Mouse (Mus musculus): Measurements from ENCODE around the gene Spata18. TPM values are rescaled to one million over a fixed set of nuclear protein-coding genes. Genes with fewer than 3 reads are reported as not detected.

The Spata18 gene
- polyA plus RNA-seq, 1 experiment from 2014 or later: 0.18 TPM

- Histone ChIP-seq H3K4me3 (replicated peaks) (no peak overlapping the region), H3K4me1 (no peaks in the 10 kb centered on the region), H3K27me3 (no peaks in the 10 kb centered on the region), H3K27ac (no peak overlapping the region), H3K4me2 (no peak overlapping the region), H3K9ac (no peak overlapping the region), H3K36me3 (peaks cover 20% of the 10 kb centered on the region), H3K9me3 (replicated peaks) (0 out of 2 replicates have a peak, but pooled peaks cover 3% of the 10 kb centered on the region)
- 79% methylated on average over 10 of the region's 10 CpGs for WGBS
- no peak for ATAC-seq (replicated peaks; ENCODE audit: low FRiP score)
Measured at GRCm38 (mm10) chr5:73631001-73631558, 20.1 kb upstream of the Spata18 start.

GRCm38 (mm10) chr5:73632291-73632690, 18.9 kb upstream of the Spata18 start, which contains the start of gene Lrrc66:
TSS of gene Lrrc66 (minus strand) at chr5:73632526.
- Histone ChIP-seq H3K4me3 (replicated peaks) (no peak within 1 kb of the TSS), H3K9ac (no peak within 1 kb of the TSS), H3K9me3 (replicated peaks) (0 out of 2 replicates have a peak, but pooled peaks cover 3% of the 10 kb centered on the region), H3K4me1 (no peaks in the 10 kb centered on the region), H3K27ac (no peak within 1 kb of the TSS), H3K27me3 (no peaks in the 10 kb centered on the region), H3K4me2 (no peak within 1 kb of the TSS), H3K36me3 (peaks cover 20% of the 10 kb centered on the region)
- ATAC-seq (replicated peaks; ENCODE audit: low FRiP score): no peak
- WGBS: 76% methylated on average over 8 of the region's 8 CpGs

DNA sequence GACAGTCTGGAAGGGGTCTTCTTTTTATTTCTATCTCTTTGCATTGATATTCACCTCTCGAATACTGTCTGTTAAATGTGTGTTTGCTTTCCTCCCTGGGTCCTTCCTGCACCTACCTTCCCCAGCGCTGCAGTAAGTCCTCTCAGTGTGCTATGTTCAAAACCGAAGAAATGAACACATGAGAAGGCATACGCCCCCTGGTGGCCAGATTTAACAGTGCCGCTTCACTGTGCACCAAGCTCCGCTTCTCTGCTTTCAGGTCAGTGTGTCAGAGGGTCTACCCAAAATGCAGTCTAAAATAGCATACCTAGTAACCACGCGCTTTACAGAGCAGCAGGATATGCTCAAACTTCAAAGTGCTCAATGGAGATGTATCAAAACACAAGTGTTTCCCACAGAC, 18.0 kb upstream of the Spata18 start:
- no peak overlapping the region for H3K9ac ChIP-seq
- 64% methylated on average over 8 of the region's 8 CpGs for WGBS
- no peak for ATAC-seq (replicated peaks; ENCODE audit: low FRiP score)
- no peak overlapping the region for H3K4me3 ChIP-seq (replicated peaks)
- H3K36me3 ChIP-seq: peaks cover 20% of the 10 kb centered on the region
- H3K4me2 ChIP-seq: no peak overlapping the region
- H3K9me3 ChIP-seq (replicated peaks): 0 out of 2 replicates have a peak, but pooled peaks cover 3% of the 10 kb centered on the region
- H3K27ac ChIP-seq: no peak overlapping the region
- no peaks in the 10 kb centered on the region for H3K27me3 ChIP-seq
- H3K4me1 ChIP-seq: no peaks in the 10 kb centered on the region

- Histone ChIP-seq H3K4me3 (replicated peaks) (no peak overlapping the region), H3K9ac (no peak overlapping the region), H3K36me3 (peaks cover 40% of the 10 kb centered on the region), H3K27ac (no peak overlapping the region), H3K9me3 (replicated peaks) (0 out of 2 replicates have a peak, but pooled peaks cover 3% of the 10 kb centered on the region), H3K4me2 (no peak overlapping the region), H3K27me3 (no peaks in the 10 kb centered on the region), H3K4me1 (no peaks in the 10 kb centered on the region)
- no peak; the same call in 1 of the 2 replicates for ATAC-seq (replicated peaks; ENCODE audit: low FRiP score)
- WGBS: 47% methylated on average over 8 of the region's 8 CpGs
Measured at GRCm38 (mm10) chr5:73637337-73638107, 13.7 kb upstream of the Spata18 start.

DNA sequence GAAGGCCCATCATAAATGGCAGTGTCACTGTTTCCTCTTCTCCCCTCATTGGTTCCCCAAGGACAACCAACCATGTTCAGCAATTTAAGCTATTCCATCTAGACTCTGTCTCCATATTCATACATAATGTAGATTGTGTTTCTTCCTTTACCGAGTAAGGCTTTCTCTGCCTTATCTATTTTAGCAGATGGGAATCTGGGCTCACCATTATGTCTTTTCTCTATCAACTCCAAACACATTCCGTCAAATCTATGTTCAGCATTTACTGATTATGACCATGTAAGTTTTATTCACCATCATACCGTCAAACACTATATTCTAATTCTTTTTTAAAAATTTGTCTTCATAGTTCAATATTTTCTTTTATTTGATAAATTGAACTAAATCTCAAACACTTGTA, 10.1 kb upstream of the Spata18 start:
- 92% methylated on average over 3 of the region's 3 CpGs for WGBS
- no peaks in the 10 kb centered on the region for H3K4me1 ChIP-seq
- no peaks in the 10 kb centered on the region for H3K9me3 ChIP-seq (replicated peaks)
- no peaks in the 10 kb centered on the region for H3K27me3 ChIP-seq
- H3K9ac ChIP-seq: no peak overlapping the region
- H3K4me3 ChIP-seq (replicated peaks): no peak overlapping the region
- H3K36me3 ChIP-seq: peaks cover 20% of the 10 kb centered on the region
- ATAC-seq (replicated peaks; ENCODE audit: low FRiP score): no peak
- H3K4me2 ChIP-seq: no peak overlapping the region
- no peak overlapping the region for H3K27ac ChIP-seq

DNA sequence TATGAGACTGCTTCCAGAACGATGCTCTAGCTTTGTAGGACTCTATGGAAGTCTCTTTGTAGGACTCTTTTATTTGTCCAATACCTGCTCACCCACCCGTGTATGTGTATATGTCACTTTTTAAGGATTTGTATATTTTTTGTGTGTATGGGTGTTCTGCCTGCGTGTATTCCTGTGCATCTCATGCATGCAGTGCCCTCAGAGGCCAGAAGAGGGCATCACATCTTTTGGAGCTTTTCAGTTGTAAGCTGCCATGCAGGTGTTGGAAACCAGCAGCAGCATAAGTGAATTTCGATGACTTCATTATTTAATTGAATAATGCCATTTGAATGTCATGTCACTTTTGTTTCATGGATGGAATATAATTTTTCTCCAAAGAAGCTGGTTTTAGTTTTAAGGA, 9.1 kb upstream of the Spata18 start:
- H3K36me3 ChIP-seq: peaks cover 20% of the 10 kb centered on the region
- H3K27ac ChIP-seq: no peak overlapping the region
- ATAC-seq (replicated peaks; ENCODE audit: low FRiP score): no peak
- H3K4me3 ChIP-seq (replicated peaks): no peak overlapping the region
- 85% methylated on average over 4 of the region's 4 CpGs for WGBS
- H3K9me3 ChIP-seq (replicated peaks): no peaks in the 10 kb centered on the region
- no peak overlapping the region for H3K9ac ChIP-seq
- 0 out of 2 replicates have a peak, but pooled peaks cover 5% of the 10 kb centered on the region for H3K4me1 ChIP-seq
- H3K27me3 ChIP-seq: no peaks in the 10 kb centered on the region
- H3K4me2 ChIP-seq: no peak overlapping the region

DNA sequence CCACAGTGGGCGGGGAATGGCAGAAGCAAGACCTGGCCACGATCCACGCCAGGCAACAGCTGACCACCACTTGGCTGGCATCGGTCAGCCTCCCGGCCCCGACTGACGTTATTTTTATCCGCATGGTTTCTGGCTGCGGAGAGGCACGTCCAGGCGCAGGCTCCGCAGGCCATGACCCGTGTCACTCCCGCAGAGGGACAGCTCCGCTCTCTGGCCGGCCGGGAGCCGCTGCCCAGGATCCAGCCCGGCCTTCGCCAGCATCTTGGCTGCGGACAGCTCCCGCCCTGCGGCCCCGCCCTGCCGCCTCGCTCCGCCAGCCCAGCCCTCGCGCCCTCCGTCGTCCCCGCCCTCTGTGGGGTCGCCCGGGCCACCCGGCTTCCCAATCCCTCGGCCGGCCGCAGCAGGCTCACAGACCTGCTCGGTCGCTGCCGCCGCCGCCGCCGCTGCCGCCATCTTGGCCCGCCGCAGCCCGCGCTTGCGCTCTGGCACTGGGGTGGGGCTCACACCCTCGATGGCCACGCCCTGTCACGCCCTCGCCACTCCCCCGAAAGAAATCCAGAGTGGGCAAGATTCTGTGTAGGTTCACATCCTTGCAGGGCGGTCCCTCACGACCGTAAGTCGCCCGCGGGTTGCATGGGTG, 3.8 kb upstream of the Spata18 start, which contains the start of gene Sgcb:
Sgcb (minus strand) TSS at position 530 of the 640 bp plus-strand sequence.
- peak within 1 kb of the TSS; percentile 52; the same call in 1 of the 2 replicates for H3K27ac ChIP-seq
- ATAC-seq (replicated peaks; ENCODE audit: low FRiP score): peak; percentile 93
- H3K9me3 ChIP-seq (replicated peaks): no peaks in the 10 kb centered on the region
- H3K36me3 ChIP-seq: no peaks in the 10 kb centered on the region
- peak within 1 kb of the TSS; percentile 84 for H3K4me2 ChIP-seq
- H3K4me1 ChIP-seq: peaks cover 31% of the 10 kb centered on the region
- peak within 1 kb of the TSS; percentile 81 for H3K4me3 ChIP-seq (replicated peaks)
- H3K9ac ChIP-seq: peak within 1 kb of the TSS; percentile 51
- under 1% methylated on average over 59 of the region's 62 CpGs for WGBS
- H3K27me3 ChIP-seq: peaks cover 48% of the 10 kb centered on the region

DNA sequence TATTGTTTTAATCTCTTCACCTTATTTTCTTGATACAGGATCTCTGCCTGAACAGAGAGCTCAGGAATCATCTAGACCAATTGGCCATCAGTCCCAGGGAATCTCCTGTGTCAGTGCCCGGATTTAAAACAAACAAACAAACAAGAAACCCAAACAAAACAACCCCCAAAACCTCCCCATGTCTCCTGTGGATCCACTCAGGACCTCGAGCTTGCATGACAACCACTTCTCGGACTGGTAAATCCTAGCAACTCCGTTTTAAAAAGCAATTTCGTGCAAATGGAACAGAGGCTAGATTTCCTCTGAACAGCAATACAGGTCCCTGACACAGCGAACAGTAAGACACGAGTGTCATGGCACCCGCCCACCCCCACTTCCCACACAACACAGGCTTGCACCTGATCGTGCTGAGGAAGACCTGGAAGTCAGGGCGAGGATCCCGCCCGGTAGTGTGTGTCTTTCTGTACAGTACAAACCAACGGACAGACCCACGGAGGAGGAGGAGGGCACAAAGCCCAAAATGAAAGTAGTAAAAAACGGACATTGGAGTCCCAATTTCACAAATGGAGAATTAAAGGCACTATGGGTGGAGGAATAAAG, 714 bp upstream of the Spata18 start:
- peak overlapping the region; percentile 93 for H3K4me2 ChIP-seq
- no peak overlapping the region; the same call in 1 of the 2 replicates for H3K9ac ChIP-seq
- H3K27me3 ChIP-seq: peaks cover 74% of the 10 kb centered on the region
- no peak for ATAC-seq (replicated peaks; ENCODE audit: low FRiP score)
- H3K9me3 ChIP-seq (replicated peaks): no peaks in the 10 kb centered on the region
- H3K4me3 ChIP-seq (replicated peaks): peak overlapping the region; percentile 51
- peaks cover 31% of the 10 kb centered on the region for H3K4me1 ChIP-seq
- no peak overlapping the region for H3K27ac ChIP-seq
- H3K36me3 ChIP-seq: no peaks in the 10 kb centered on the region
- WGBS: under 1% methylated on average over 15 of the region's 15 CpGs

- under 1% methylated on average over 4 of the region's 4 CpGs for WGBS
Measured at GRCm38 (mm10) chr5:73651855-73652201, 649 bp downstream of the Spata18 start.

GRCm38 (mm10) chr5:73666695-73667094, 15.5 kb downstream of the Spata18 start:
- Histone ChIP-seq H3K4me3 (replicated peaks) (no peak overlapping the region), H3K9ac (no peak overlapping the region), H3K9me3 (replicated peaks) (no peaks in the 10 kb centered on the region), H3K4me1 (peaks cover 10% of the 10 kb centered on the region), H3K4me2 (no peak overlapping the region), H3K27me3 (no peaks in the 10 kb centered on the region), H3K36me3 (no peaks in the 10 kb centered on the region), H3K27ac (no peak overlapping the region)
- no peak for ATAC-seq (replicated peaks; ENCODE audit: low FRiP score)
- 69% methylated on average over 2 of the region's 2 CpGs for WGBS

More at GRCm38 (mm10) chr5:73651855-73652201, 649 bp downstream of the Spata18 start:
- ATAC-seq (replicated peaks; ENCODE audit: low FRiP score): no peak
- no peaks in the 10 kb centered on the region for H3K36me3 ChIP-seq
- H3K4me1 ChIP-seq: peaks cover 26% of the 10 kb centered on the region
- H3K9ac ChIP-seq: no peak overlapping the region
- peak overlapping the region; percentile 93 for H3K4me2 ChIP-seq
- H3K4me3 ChIP-seq (replicated peaks): peak overlapping the region; percentile 51
- H3K27ac ChIP-seq: no peak overlapping the region
- peaks cover 75% of the 10 kb centered on the region for H3K27me3 ChIP-seq
- H3K9me3 ChIP-seq (replicated peaks): no peaks in the 10 kb centered on the region

DNA sequence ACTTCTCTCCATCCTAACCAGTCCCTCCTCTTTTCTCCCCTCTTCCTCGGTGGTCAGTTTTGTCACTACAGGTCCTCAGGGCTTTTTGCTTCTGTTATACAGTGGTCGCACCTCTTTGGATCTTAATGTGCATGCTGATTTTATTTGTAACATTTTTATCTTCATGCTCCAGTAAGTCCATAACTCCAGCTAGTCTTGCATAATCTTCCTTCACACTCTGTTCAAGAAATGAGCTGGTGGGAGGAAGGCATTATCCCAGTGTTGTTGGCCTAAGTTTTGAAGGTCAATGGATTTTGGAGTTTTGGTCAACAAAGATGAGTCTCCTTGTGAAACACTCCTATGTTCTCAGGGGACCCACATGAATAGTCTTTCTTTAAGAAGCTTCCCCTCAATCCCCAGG, 16.7 kb downstream of the Spata18 start:
- no peaks in the 10 kb centered on the region for H3K9me3 ChIP-seq (replicated peaks)

More for the DNA sequence above, 16.7 kb downstream of the Spata18 start:
- Histone ChIP-seq H3K27ac (no peak overlapping the region), H3K4me2 (no peak overlapping the region), H3K36me3 (no peaks in the 10 kb centered on the region), H3K27me3 (no peaks in the 10 kb centered on the region), H3K4me1 (peaks cover 10% of the 10 kb centered on the region), H3K9ac (no peak overlapping the region), H3K4me3 (replicated peaks) (no peak overlapping the region)
- WGBS: 72% methylated on average over 2 of the region's 2 CpGs
- no peak for ATAC-seq (replicated peaks; ENCODE audit: low FRiP score)

All from kidney, embryonic 15.5 days (tissue).